Mouse (Mus musculus): Measurements from ENCODE around the gene Fhod1.

- TF ChIP-seq CTCF (IDR thresholded peaks at IDR 0.05; ENCODE audit: low read depth) (peak; percentile 52), EP300 (IDR thresholded peaks at IDR 0.05; ENCODE audit: low read depth) (peak; percentile 56; the same call in 1 of the 2 replicates)
Observed at GRCm38 (mm10) chr8:105311718-105312117, 36.0 kb downstream of the Fhod1 start.

All from liver, postnatal 0 days (tissue).